Mouse (Mus musculus) megakaryocyte, adult 5-6 weeks (primary cell): ENCODE measurements at regions not wholly inside any gene's neighbourhood (a gene's known extent, or its start where the extent isn't known, plus 50 kb on each side); places are given as distances from the start of the nearest gene placed in this dataset.
A peak's percentile ranks its signal among the peaks of the same experiment; 100 is the strongest.
"Not testable (repeated sequence)": the region's sequence is repeated elsewhere in the genome, so short reads cannot be mapped to it uniquely, and the experiment has no call there.

ENCODE experiments used
- ATAC-seq: 2 replicates; pipeline ENCODE4 v1.8.0; 2016; ENCODE audit warnings: mild to moderate bottlenecking, inconsistent platforms; ENCODE audit not compliant: poor library complexity, severe bottlenecking

DNA sequence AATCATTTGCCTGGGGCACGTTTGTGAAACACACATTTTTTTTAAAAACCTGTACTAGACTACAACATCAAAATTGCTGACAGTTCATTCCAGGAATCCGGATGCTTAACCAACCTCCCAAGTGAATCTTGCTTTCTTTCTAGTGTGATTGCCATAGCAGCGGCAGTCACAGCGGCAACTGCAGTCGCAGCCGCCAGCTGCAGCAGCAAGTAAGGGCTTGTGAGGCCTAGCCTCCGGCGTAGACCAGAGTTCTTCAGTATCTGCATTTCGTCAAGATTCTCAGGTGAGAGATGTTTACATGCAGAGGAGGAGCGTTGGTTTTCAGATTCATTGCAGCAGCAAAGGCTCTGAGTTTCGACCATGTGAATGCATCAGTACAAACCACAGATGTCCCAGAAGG, 128.7 kb upstream of the Daam1 start:
- no peak for ATAC-seq

DNA sequence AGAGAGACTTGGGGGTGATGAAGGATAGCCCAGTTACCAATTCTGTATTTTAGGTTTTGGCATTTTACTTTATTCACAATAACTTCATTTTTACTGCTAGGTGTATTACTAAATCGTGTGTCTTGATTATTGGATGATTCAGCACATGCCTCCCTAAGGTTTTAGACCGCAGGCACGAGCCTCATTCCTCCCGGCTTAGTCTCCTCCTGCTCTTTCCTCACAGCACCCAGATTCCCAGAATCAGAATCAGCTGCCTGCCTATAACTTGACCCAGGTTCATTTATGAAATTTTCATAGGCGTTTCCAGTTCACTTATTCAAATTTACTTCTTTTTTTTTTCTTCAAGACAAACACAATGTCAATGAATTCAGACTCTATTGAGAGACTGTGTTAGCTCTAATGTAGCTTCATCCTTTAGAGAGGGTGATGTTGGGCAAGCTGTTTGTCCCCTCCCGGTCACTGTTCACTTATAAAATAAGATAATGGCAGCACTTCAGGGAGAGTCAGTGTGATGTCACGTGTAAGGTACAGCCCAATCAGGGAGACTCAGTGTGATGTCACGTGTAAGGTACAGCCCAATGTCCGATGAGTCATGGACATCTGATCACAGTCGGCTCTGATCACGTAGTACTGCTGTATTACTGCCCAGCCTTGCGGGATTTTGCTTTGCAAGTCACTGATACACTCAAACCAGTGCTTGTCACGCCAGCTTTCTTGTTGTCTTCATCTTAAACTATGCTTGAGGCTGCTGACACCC, 127.6 kb upstream of the Daam1 start:
- no peak for ATAC-seq

DNA sequence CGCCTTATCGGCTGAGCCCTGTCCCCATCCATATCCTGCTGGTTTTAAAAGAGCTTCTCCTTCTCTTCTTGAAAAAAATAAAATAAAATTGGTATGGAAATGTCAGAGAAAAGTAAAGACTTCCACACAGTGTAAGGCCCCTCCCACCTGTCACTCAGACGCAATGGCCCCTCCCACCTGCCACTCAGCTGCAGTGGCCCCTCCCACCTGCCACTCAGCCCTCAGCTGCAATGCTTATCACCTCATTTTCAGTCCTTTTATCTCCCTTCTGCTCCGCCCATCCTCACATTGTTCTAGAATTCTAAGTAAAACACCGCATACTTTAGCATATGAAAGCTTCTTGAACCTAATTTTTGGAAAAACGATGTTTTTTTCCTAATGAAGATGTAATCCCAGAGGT, 126.4 kb upstream of the Daam1 start:
- no peak for ATAC-seq

DNA sequence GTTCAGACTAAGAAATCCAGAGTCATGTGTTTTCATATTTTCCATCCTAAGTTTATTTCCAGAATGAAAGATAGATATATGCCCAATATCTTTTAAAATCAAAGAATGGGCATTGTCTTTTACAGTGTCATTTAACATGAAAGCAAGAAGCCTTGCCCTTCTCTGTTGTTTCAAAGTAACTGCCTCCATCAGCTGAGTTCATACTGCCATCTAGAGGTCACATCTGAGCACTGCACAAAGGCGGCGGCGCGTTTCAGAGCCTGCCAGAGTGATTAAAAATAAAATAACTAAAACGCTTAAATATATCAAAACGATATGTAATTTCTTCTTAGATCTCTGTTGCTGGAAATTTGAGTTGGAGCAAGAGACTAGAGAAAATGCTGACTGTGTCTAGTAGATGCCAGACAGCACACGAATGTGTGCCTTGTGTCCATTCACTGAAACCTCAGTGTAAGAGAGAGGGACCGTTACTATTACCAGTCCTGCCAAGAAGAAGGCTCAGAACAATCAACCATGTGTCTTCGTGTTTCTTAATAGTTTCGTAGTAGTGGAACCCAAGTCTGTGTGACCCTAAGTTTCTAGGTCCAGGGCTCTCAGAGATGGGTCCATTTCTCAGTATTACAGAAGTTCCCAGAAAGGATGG, 123.0 kb upstream of the Daam1 start:
- peak; percentile 68 for ATAC-seq

DNA sequence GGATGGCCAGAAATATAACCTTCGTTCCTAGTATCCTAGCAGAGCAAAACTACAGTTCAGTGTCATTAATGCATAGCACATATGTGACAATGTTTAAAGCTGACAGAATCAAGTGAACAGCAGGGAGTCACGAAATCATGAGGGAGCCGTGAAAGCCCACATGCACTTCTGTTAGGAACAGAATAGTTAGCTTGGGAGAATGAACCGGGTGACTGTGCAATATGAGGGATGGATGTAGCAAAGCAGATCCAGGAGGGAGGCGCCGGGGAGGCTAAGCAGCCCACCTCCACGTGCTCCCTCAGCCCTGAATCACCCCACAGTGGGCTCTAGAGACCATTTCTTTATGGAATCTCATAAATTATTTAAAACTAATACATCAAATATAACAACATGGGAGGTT, 116.3 kb upstream of the Daam1 start:
- ATAC-seq, result no peak

DNA sequence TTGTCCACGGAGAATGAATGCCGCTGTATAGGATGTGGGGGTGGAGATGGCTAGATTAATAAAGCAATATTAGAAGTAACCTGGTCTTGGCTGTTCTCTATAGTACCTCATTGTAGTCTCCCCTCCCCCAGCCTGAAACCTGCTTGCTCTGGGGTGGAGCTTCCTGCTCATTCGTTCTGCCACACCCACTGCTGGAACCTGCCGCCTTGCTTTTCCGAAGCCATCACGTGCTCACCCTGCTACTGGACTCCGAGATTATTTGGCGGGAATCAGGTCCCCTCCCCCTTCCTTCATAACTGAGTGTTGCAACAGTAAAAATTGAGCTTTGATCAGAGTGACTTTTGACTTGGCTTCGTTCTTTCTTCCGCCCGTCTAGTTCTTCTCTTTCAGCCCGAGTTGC, 112.5 kb upstream of the Daam1 start:
- not testable (repeated sequence) for ATAC-seq

DNA sequence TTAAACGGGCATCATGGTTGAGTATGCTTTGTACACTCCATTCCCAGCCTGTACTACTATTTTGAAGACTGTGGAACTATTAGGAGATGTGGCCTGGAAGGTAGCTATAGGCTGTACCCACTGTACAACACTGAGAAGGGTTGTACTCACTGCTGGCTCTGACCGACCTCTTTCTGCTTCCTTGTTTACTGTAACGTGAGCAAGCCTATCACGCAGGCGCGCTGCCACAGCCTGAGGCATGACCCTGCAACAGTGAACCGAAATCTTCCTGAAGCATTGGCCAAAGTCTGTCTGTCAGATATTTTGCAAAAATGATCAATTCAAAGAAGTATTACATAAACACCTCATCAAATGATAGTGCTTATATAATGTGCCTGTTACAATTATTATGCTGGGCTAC, 112.0 kb upstream of the Daam1 start:
- no peak for ATAC-seq

DNA sequence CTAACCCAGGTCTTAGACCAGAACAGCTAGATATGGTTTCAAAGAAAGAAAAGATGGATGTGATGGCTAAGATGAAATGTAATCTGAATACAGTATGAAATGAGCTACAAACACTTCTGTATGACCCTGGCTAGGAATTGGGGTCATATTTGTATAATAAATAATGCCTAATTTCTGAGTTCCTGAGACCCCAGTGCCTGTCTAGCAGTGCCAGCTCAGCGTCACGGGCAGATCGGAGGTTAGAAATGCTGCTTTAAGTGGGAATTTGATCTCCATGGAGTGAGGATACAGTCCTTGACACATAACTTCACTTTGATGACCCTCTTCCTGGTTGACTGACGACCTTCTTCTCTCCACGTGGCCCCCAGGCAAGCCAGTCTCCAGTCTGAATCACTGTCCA, 105.7 kb upstream of the Daam1 start:
- no peak for ATAC-seq

DNA sequence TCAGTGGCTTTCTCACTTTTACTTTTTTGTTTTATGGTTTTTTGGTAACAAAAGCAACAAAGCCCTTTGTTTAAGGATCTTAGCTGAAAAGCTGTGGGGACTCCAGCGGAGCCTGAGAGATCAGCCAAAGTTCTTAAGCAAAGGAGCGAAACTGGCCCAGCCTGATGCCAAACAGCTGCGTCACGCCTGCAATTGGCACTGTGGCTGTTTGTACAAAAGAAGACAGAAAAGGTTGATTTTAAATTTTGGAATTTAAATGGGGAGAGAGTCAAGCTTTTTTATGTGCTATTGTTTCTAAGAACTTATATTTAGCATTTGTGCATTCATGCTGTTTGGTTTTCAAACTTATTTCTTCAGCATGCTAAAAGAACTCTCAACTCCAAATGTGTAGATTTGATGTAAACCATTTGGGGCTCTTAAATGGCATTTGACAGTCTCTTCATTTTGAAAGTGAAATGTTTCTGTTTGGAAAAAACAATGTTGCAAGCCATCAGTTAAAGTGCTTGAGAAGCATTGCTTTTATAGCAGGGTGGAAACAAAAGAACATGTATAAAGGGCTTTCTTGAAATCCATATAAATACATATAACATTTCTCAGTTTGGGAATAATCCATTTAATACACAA, 105.1 kb upstream of the Daam1 start:
- ATAC-seq, result no peak

DNA sequence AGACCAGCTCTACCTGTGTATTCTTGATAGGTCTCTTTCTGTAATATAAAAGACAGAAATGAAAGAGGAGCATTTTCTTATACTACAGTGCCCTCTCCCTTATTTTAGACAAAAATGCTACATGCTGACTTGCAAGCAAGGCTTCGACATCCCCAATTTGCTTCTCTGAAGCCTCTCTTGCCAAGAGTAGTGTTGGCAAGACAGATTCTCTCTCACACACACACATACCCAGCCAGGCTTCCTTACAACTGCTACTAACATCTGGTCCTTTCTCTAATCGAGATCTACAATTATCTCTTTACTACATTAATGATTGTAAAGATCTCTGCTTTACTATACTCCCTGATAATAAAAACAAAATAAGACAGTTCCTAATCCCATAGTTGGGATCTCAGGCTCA, 87.5 kb upstream of the Daam1 start:
- no peak for ATAC-seq

DNA sequence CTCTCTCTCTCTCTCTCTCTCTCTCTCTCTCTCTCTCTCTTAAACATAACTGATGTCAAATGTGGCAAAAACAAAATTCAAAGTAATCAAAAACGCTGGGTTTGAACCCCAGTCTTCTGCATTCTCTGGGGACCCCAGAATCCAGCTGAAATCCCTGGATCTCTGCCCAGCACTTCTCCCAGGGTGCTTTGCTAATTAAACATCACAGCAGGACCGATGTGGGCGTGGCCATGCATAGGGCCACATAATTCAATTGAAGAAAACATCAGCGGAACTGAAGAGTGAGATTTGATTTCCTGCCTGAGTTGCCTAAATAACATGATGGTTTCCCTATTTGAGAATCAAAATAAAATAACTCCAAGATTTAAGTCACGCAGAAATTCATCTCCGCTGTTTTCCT, 84.9 kb upstream of the Daam1 start:
- ATAC-seq, result no peak

DNA sequence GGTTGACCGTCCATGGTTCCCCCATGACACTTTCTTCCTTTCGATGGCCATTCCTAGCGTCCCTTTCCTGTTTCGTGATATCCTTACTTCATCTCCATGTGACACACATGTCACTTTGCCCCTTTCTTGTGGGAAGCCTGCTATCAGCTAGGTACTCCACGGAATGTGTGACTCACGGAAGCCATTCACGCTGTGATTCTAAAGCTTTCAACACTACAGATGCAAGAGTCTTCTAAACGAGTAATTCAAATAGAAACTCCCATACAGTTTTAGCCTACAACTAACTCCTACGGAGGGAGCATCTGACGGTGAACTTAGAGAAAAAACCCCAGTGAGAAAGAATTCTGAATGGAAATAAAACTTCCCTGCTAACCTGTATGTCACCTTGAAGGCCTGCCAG, 83.5 kb upstream of the Daam1 start:
- no peak for ATAC-seq

DNA sequence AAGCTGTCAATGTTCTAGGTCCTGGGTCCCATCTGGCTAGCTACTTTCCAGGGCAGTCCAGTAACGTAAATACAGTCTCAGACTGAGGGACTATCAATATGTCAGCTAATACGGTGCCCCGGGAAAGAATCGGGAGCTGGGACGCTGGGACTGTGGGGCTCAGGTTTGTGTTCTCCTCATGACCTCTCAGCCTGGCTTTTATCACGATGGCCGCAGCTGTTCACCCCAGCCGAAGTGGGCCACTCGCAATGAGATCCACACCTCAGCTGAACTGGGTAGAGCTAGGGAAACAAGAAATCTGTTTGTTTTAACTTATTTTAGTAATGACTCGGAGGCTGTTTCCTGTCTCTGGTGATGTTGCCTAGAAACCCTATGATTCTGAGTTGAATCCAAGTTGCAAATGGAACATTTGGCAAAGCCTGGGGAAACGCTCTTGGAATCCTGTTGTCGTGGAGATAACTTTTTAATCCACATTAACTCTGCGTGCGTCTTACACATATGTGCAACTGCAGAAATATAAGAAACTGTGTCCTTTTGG, 83.0 kb upstream of the Daam1 start:
- ATAC-seq, result no peak

DNA sequence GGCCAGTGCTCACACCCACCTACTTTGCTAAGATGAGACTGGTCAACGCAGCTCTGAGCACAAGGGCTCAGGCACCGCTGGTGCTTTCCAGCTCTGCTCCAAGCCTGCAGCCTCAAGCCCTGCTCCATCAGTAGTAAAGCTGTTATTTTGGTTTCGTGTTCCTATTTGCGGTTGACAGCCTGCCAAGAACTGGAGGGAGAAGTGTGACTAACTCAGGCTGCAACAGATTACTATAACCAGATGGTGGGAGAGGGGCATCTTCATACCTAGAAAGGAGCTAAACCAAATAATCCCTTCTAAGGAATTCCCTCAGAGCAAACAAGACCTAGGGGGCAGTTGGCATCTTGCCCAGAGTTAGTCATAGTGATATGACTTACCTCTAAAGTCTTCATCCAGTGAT, 82.1 kb upstream of the Daam1 start:
- peak; percentile 88 for ATAC-seq

DNA sequence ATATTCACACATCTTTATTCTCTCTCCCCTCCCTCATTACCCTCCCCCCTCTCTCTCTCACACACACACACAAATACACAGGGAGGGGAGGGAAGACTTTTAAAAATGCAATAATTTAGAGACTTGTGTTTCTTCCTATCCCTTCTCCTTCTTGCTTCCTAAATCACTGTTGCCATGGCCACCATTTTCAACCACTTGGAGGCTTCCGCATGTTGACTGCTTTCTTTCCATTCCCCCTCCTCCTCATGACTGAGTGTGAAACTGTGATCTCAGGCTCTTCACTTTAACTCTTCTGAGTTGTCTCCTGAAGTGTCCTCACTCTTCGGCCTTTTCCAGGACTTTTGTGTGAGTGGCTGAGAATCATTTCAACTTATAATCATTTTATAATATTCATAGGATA, 81.2 kb upstream of the Daam1 start:
- ATAC-seq, result no peak

DNA sequence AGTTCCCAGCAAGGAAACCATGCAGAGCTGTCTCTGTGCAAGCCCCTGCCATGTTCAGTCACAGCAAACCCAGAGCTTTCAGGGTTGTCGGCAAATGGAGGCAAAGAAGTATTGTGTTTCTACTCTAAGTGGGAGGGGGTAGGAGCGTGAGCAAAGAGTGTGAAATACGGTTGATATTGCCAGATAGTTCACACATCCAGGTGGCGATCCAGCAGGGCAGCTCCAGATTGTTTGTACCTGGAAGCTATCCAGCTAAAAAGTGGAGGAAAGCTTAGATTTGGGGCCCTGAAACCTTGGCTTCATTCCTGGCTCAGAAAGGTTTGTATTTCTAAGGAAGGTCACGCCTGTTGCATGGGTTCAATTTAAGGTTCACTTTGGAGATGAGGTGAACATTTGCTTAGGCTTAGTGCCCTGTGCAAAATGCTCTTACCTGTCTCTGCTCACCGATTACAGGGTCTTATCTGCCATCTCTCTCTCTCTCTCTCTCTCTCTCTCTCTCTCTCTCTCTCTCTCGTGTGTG, 78.1 kb upstream of the Daam1 start:
- no peak for ATAC-seq

DNA sequence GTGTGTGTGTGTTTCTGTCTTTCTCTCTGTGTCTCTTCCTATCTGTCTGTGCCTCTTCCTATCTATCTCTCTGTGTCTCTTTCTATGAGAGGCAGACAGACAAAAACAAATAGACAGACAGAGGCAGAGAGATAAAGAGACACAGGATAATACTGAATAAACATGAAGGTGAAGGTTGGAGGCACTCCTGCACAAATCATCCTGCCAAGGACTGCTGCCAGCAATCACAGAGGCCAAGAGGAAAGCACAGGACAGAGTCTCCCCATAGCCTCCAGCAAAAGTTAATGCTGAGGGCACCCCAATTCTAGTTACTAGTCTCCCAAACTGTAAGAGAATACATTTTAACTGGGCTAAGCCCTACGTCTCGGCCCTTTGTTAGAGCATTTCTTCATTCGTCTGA, 77.6 kb upstream of the Daam1 start:
- ATAC-seq, result no peak

DNA sequence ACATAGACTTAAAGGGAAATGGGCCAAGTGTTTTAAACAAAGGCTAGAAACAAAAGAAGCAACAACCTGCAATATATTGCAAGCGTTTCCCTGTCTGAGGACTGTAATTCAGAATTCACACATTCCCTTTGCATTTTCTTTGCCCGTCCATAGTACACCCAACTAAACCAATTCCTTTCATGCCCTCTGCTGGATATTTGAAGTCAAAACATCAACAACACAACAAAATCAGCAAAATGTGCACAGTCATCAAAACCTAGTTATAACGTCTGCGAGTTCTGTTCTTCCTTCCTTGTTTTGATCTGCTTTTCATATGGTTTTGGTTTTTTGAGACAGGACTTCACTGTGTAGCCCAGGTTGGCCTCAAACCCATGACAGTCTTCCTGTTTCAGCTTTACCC, 67.7 kb upstream of the Daam1 start:
- ATAC-seq, result no peak

DNA sequence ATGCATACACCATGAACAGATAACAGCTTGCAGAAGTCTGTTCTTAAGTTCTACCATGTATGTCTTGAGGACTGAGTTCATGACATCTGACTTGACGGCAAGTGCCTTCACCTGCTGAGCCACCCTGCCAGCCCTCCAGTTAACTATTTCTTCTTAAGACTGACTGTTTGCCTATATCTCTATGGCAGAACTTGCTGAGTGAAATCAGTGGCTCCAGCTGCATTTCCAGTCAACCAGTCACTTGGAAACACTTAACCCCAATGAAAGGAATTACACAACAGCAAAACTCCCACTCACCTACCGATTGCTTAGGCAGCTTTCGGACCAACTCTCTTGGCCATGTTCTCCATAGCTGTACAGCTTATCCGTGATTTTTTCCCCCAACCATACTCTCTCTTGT, 64.8 kb upstream of the Daam1 start:
- no peak for ATAC-seq

DNA sequence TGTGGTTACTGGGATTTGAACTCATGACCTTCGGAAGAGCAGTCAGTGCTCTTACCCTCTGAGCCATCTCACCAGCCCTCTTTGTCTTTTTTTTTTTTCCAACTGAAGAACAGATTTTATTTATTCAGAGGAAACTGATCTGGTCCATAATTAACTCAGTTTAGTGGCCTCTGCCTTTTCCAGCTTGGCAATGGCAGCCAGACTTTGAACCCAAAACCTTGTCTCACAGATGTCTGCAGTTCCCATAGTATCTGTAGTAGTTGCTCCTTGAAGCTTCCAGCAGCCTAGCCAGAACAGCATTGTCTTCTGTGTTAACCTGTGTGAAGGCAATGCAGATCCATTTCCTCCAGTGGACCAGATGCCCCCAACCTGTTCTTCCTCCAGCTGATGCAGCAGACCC, 64.2 kb upstream of the Daam1 start:
- ATAC-seq, result no peak

DNA sequence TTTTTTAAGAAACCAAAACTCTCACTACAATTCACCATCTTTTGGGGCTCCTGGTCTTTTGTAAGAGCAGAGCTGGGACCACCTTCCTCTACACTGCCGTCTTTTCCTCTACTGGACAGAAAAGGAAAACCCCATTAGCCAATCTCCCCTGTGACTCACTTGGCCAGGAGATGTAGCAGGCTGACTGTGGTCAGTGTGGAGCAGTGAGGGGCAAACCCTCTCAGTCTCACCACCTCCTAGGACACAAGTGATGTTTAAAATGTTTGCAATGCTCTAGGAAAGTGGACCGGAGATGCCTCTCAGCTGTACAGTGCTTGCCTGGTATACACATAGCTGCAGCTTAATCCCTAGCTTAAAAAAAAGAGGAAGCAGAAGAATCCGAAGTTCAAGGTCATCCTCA, 63.0 kb upstream of the Daam1 start:
- ATAC-seq, result peak; percentile 43; the same call in 1 of the 2 replicates

DNA sequence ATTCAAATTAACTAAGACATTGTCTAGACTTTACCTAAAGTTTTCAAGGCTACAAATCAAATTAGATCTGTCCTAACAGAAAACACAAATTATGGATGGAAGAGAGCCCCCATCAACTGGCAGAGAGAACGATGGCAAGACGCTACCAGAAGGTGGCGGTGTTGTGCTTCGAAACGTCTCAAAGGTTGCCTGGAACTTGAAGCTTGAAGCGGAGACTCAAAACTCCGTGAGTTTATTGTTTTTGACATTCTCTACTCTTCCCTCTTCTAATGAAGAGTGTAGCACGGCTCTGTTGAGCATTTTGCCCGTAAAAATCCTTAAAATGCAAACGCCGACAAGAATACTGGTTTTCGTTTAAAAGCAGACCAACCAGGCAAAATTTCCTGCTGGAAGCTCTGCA, 62.4 kb upstream of the Daam1 start:
- peak; percentile 89 for ATAC-seq
